Mouse (Mus musculus) limb, embryonic 12.5 days (tissue): ENCODE measurements at regions not wholly inside any gene's neighbourhood (a gene's known extent, or its start where the extent isn't known, plus 50 kb on each side); places are given as distances from the start of the nearest gene placed in this dataset.

Experiments
- ATAC-seq: fragments of 200-750 bp; cut with Nextera tagmentation; 2 replicates; pipeline ENCODE4 v1.8.0; 2017; ENCODE audit warnings: low read depth, moderate TSS enrichment; ENCODE audit not compliant: insufficient number of reproducible peaks, insufficient read depth, low FRiP score, low TSS enrichment
- H3K27ac ChIP-seq: fragments of 300-500 bp; sonication (generic); 2 replicates; pipeline ENCODE4 v1.5.1; 2016; ENCODE audit warnings: mild to moderate bottlenecking, moderate library complexity
- H3K27me3 ChIP-seq: fragments of 300-500 bp; sonication (generic); 2 replicates; pipeline ENCODE4 v1.6.1; 2016; ENCODE audit warnings: mild to moderate bottlenecking, moderate library complexity
- H3K36me3 ChIP-seq: fragments of 300-500 bp; sonication (generic); 2 replicates; pipeline ENCODE4 v1.6.1; 2016; ENCODE audit warnings: mild to moderate bottlenecking, moderate library complexity
- H3K4me1 ChIP-seq: fragments of 300-500 bp; sonication (generic); replicated peaks from 2 replicates; pipeline ENCODE4 v1.6.1; 2016
- H3K4me2 ChIP-seq: fragments of 300-500 bp; sonication (generic); 2 replicates; pipeline ENCODE4 v1.6.1; 2016; ENCODE audit warnings: mild to moderate bottlenecking, moderate library complexity
- H3K4me3 ChIP-seq: fragments of 300-500 bp; sonication (generic); replicated peaks from 2 replicates; pipeline ENCODE4 v1.5.1; 2016; ENCODE audit warnings: mild to moderate bottlenecking
- H3K9ac ChIP-seq: fragments of 300-500 bp; sonication (generic); replicated peaks from 2 replicates; pipeline ENCODE4 v1.6.1; 2016; ENCODE audit warnings: mild to moderate bottlenecking, moderate library complexity
- H3K9me3 ChIP-seq: fragments of 300-500 bp; sonication (generic); 2 replicates; pipeline ENCODE4 v1.6.1; 2016; ENCODE audit warnings: mild to moderate bottlenecking, moderate library complexity
- WGBS: fragments of 180-500 bp; shearing (Covaris S2); methylation state at CpG from one replicate; pipeline ENCODE4 v1.1.7; 2016; 5-methylcytosine and 5-hydroxymethylcytosine counted together

GRCm38 (mm10) chr15:36916998-36917397 is 90.6 kb downstream of the Zfp706 start:
- H3K4me3 ChIP-seq = no peak overlapping the region
- 79% methylated on average over 4 of the region's 4 CpGs for WGBS

GRCm38 (mm10) chr15:36914239-36915100 is 93.1 kb downstream of the Zfp706 start:
- no peaks in the 10 kb centered on the region for H3K36me3 ChIP-seq
- H3K9me3 ChIP-seq = 0 out of 2 replicates have a peak, but pooled peaks cover 5% of the 10 kb centered on the region
- ATAC-seq = no peak
- peaks cover 33% of the 10 kb centered on the region for H3K4me1 ChIP-seq
- no peak overlapping the region for H3K9ac ChIP-seq
- H3K4me3 ChIP-seq = no peak overlapping the region
- H3K4me2 ChIP-seq = no peak overlapping the region
- peaks cover 4% of the 10 kb centered on the region for H3K27me3 ChIP-seq
- no peak overlapping the region for H3K27ac ChIP-seq
- WGBS = 87% methylated on average over 11 of the region's 11 CpGs

More at GRCm38 (mm10) chr15:36916998-36917397, 90.6 kb downstream of the Zfp706 start:
- H3K4me1 ChIP-seq = peaks cover 19% of the 10 kb centered on the region
- 0 out of 2 replicates have a peak, but pooled peaks cover 5% of the 10 kb centered on the region for H3K9me3 ChIP-seq
- no peaks in the 10 kb centered on the region for H3K36me3 ChIP-seq
- H3K4me2 ChIP-seq = no peak overlapping the region
- peaks cover 4% of the 10 kb centered on the region for H3K27me3 ChIP-seq
- no peak overlapping the region for H3K9ac ChIP-seq
- ATAC-seq = no peak
- no peak overlapping the region for H3K27ac ChIP-seq

- Histone ChIP-seq H3K4me1 (peaks cover 33% of the 10 kb centered on the region), H3K9ac (no peak overlapping the region), H3K4me2 (no peak overlapping the region), H3K36me3 (no peaks in the 10 kb centered on the region), H3K27ac (0 out of 2 replicates have a peak overlapping the region, but pooled peaks have one; percentile 45), H3K27me3 (no peaks in the 10 kb centered on the region), H3K4me3 (no peak overlapping the region), H3K9me3 (0 out of 2 replicates have a peak, but pooled peaks cover 5% of the 10 kb centered on the region)
- ATAC-seq = peak; percentile 53; the same call in 1 of the 2 replicates
- WGBS = 40% methylated on average over 7 of the region's 7 CpGs
Measured at GRCm38 (mm10) chr15:36913308-36913707, 94.3 kb downstream of the Zfp706 start.

GRCm38 (mm10) chr15:36910272-36910671 is 97.3 kb downstream of the Zfp706 start:
- H3K27me3 ChIP-seq = no peaks in the 10 kb centered on the region
- WGBS = 63% methylated on average over 2 of the region's 2 CpGs

GRCm38 (mm10) chr15:36909494-36909893 is 98.1 kb downstream of the Zfp706 start:
- WGBS = 75% methylated on average over 3 of the region's 3 CpGs
- H3K4me1 ChIP-seq = peaks cover 31% of the 10 kb centered on the region
- no peak overlapping the region for H3K4me2 ChIP-seq
- no peak overlapping the region for H3K4me3 ChIP-seq
- ATAC-seq = no peak
- no peak overlapping the region for H3K9ac ChIP-seq
- H3K27ac ChIP-seq = no peak overlapping the region
- H3K36me3 ChIP-seq = no peaks in the 10 kb centered on the region
- no peaks in the 10 kb centered on the region for H3K27me3 ChIP-seq
- H3K9me3 ChIP-seq = 0 out of 2 replicates have a peak, but pooled peaks cover 5% of the 10 kb centered on the region

More at GRCm38 (mm10) chr15:36910272-36910671, 97.3 kb downstream of the Zfp706 start:
- H3K4me1 ChIP-seq = peaks cover 31% of the 10 kb centered on the region
- ATAC-seq = no peak
- H3K4me3 ChIP-seq = no peak overlapping the region
- 0 out of 2 replicates have a peak, but pooled peaks cover 5% of the 10 kb centered on the region for H3K9me3 ChIP-seq
- H3K4me2 ChIP-seq = no peak overlapping the region
- no peak overlapping the region for H3K9ac ChIP-seq
- H3K27ac ChIP-seq = no peak overlapping the region
- H3K36me3 ChIP-seq = no peaks in the 10 kb centered on the region

- no peaks in the 10 kb centered on the region for H3K9me3 ChIP-seq
- no peak overlapping the region for H3K9ac ChIP-seq
- no peaks in the 10 kb centered on the region for H3K27me3 ChIP-seq
- H3K4me2 ChIP-seq = no peak overlapping the region
- no peak for ATAC-seq
- no peak overlapping the region for H3K4me3 ChIP-seq
- peaks cover 25% of the 10 kb centered on the region for H3K4me1 ChIP-seq
- H3K36me3 ChIP-seq = no peaks in the 10 kb centered on the region
- H3K27ac ChIP-seq = no peak overlapping the region
- WGBS = 92% methylated on average over 5 of the region's 5 CpGs
Measured at GRCm38 (mm10) chr15:36906789-36907188, 100.8 kb downstream of the Zfp706 start.

GRCm38 (mm10) chr15:36906052-36906451 is 101.5 kb downstream of the Zfp706 start:
- H3K4me3 ChIP-seq = no peak overlapping the region
- H3K36me3 ChIP-seq = no peaks in the 10 kb centered on the region
- H3K9me3 ChIP-seq = no peaks in the 10 kb centered on the region
- no peak overlapping the region for H3K4me2 ChIP-seq
- WGBS = 64% methylated on average over 3 of the region's 3 CpGs
- H3K27ac ChIP-seq = no peak overlapping the region
- H3K27me3 ChIP-seq = no peaks in the 10 kb centered on the region
- H3K4me1 ChIP-seq = peaks cover 25% of the 10 kb centered on the region
- no peak overlapping the region for H3K9ac ChIP-seq
- no peak for ATAC-seq

- Histone ChIP-seq H3K9me3 (no peaks in the 10 kb centered on the region), H3K36me3 (no peaks in the 10 kb centered on the region), H3K4me1 (peaks cover 32% of the 10 kb centered on the region), H3K4me3 (no peak overlapping the region), H3K9ac (no peak overlapping the region), H3K27ac (no peak overlapping the region), H3K27me3 (no peaks in the 10 kb centered on the region), H3K4me2 (no peak overlapping the region)
- 72% methylated on average over 5 of the region's 5 CpGs for WGBS
- no peak for ATAC-seq
Measured at GRCm38 (mm10) chr15:36903922-36904321, 103.7 kb downstream of the Zfp706 start.

- Histone ChIP-seq H3K36me3 (no peaks in the 10 kb centered on the region), H3K4me2 (no peak overlapping the region), H3K9me3 (no peaks in the 10 kb centered on the region), H3K4me1 (peaks cover 32% of the 10 kb centered on the region), H3K9ac (no peak overlapping the region), H3K27ac (no peak overlapping the region), H3K4me3 (no peak overlapping the region), H3K27me3 (no peaks in the 10 kb centered on the region)
- ATAC-seq = no peak
- WGBS = 40% methylated on average over 4 of the region's 4 CpGs
Measured at GRCm38 (mm10) chr15:36903309-36903708, 104.3 kb downstream of the Zfp706 start.

- no peaks in the 10 kb centered on the region for H3K27me3 ChIP-seq
- 0% methylated on average over 7 of the region's 7 CpGs for whole genome bisulfite sequencing
- peak overlapping the region; percentile 44; the same call in 1 of the 2 replicates for H3K9ac ChIP-seq
- peak overlapping the region; percentile 31 for H3K4me2 ChIP-seq
- H3K36me3 ChIP-seq = no peaks in the 10 kb centered on the region
- peak; percentile 84 for ATAC-seq
- no peak overlapping the region for H3K4me3 ChIP-seq
- H3K9me3 ChIP-seq = no peaks in the 10 kb centered on the region
- H3K4me1 ChIP-seq = peaks cover 32% of the 10 kb centered on the region
- no peak overlapping the region for H3K27ac ChIP-seq
Measured at GRCm38 (mm10) chr15:36901830-36902285, 105.7 kb downstream of the Zfp706 start.

GRCm38 (mm10) chr15:36901350-36901749 is 106.2 kb downstream of the Zfp706 start:
- Histone ChIP-seq H3K4me1 (peaks cover 32% of the 10 kb centered on the region), H3K9me3 (no peaks in the 10 kb centered on the region), H3K36me3 (no peaks in the 10 kb centered on the region), H3K27me3 (no peaks in the 10 kb centered on the region), H3K4me3 (no peak overlapping the region), H3K4me2 (peak overlapping the region; percentile 31), H3K27ac (no peak overlapping the region), H3K9ac (peak overlapping the region; percentile 44; the same call in 1 of the 2 replicates)
- 61% methylated on average over 5 of the region's 5 CpGs for WGBS
- no peak for ATAC-seq
